Mouse (Mus musculus) CH12.LX (cell line): ENCODE measurements around the gene Tmem262. TPM values are rescaled to one million over a fixed set of nuclear protein-coding genes. Genes with fewer than 3 reads are reported as not detected.

Experiments
- DNase-seq: peaks from one replicate; pipeline ENCODE4 v3.0.0-alpha.2; 2013; ENCODE audit errors: extremely low read depth
- H3K27ac ChIP-seq: 2 replicates; pipeline ENCODE4 v1.5.1; 2012; ENCODE audit warnings: low read depth, mild to moderate bottlenecking, control low read depth, moderate library complexity; ENCODE audit not compliant: insufficient read depth
- H3K27me3 ChIP-seq: replicated peaks from 2 replicates; pipeline ENCODE3; 2012; ENCODE audit warnings: inconsistent platforms
- H3K36me3 ChIP-seq, 2 experiments: replicated peaks in 1 of 2; 2 replicates each; pipeline versions ENCODE3 to v1.6.1; 2012; ENCODE audit warnings: inconsistent platforms in 1 of 2, low read length in 1 of 2, mild to moderate bottlenecking in 1 of 2, mixed read lengths in 1 of 2, moderate library complexity in 1 of 2; ENCODE audit not compliant: control insufficient read depth in 1 of 2, insufficient read depth in 1 of 2
- H3K4me1 ChIP-seq, 2 experiments: 2 replicates each; pipeline ENCODE4 v1.6.1; 2012; ENCODE audit warnings: inconsistent platforms in 1 of 2, moderate library complexity in 1 of 2; ENCODE audit not compliant: insufficient read depth in 2 of 2, control insufficient read depth in 1 of 2
- H3K4me2 ChIP-seq: 2 replicates; pipeline ENCODE4 v1.6.1; 2012; ENCODE audit warnings: low read depth, mild to moderate bottlenecking, control low read depth; ENCODE audit not compliant: poor library complexity, insufficient read depth, severe bottlenecking
- H3K4me3 ChIP-seq, 3 experiments: fragments of 150-350 bp in 1 of 3; sonication (generic) in 1 of 3; replicated peaks in 1 of 3; 2 replicates each; pipeline versions ENCODE3 to v1.5.1; 2011 to 2012; ENCODE audit warnings: low read depth in 2 of 3, low read length in 2 of 3, mild to moderate bottlenecking in 2 of 3, moderate library complexity in 2 of 3, control low read depth in 1 of 3, improper control_type of control experiment in 1 of 3, inconsistent platforms in 1 of 3, mixed read lengths in 1 of 3; ENCODE audit not compliant: poor library complexity in 1 of 3
- H3K79me2 ChIP-seq: replicated peaks from 2 replicates; pipeline ENCODE4 v1.6.1; 2012; ENCODE audit warnings: mild to moderate bottlenecking, moderate library complexity; ENCODE audit not compliant: control insufficient read depth, poor library complexity, insufficient read depth, severe bottlenecking; ENCODE audit errors: extremely low read depth
- H3K9ac ChIP-seq: 2 replicates; pipeline ENCODE4 v1.6.1; 2012; ENCODE audit warnings: low read depth, mild to moderate bottlenecking, control low read depth, moderate library complexity; ENCODE audit not compliant: insufficient read depth
- H3K9me3 ChIP-seq: replicated peaks from 2 replicates; pipeline ENCODE3; 2012; ENCODE audit warnings: low read length, inconsistent platforms, mixed read lengths
- ELF1 ChIP-seq: IDR thresholded peaks from 2 replicates; pipeline ENCODE4 v1.6.1; 2014; ENCODE audit warnings: low read depth, mild to moderate bottlenecking, inconsistent platforms, low read length, improper control_type of control experiment
- ETS1 ChIP-seq: conservative IDR thresholded peaks from 2 replicates; pipeline ENCODE4 v1.6.1; 2012; ENCODE audit warnings: low read depth, mild to moderate bottlenecking, inconsistent platforms, low read length, improper control_type of control experiment, moderate library complexity
- HCFC1 ChIP-seq: IDR thresholded peaks from 2 replicates; pipeline ENCODE4 v1.6.1; 2012; ENCODE audit warnings: low read depth, mild to moderate bottlenecking, inconsistent platforms, low read length, improper control_type of control experiment
- MAFK ChIP-seq: IDR thresholded peaks from 2 replicates; pipeline ENCODE4 v1.6.1; 2011; ENCODE audit warnings: low read length, improper control_type of control experiment; ENCODE audit not compliant: insufficient replicate concordance
- MAX ChIP-seq: IDR thresholded peaks from 2 replicates; pipeline ENCODE4 v1.6.1; 2011; ENCODE audit warnings: low read length, improper control_type of control experiment
- MAZ ChIP-seq: IDR thresholded peaks from 2 replicates; pipeline ENCODE4 v1.6.1; 2012; ENCODE audit warnings: low read depth, mild to moderate bottlenecking, inconsistent platforms, low read length, improper control_type of control experiment, moderate library complexity
- MEF2A ChIP-seq: IDR thresholded peaks from 2 replicates; pipeline ENCODE4 v1.6.1; 2014; ENCODE audit warnings: low read depth, mild to moderate bottlenecking, inconsistent platforms, low read length, improper control_type of control experiment, borderline replicate concordance
- NRF1 ChIP-seq: IDR thresholded peaks from 2 replicates; pipeline ENCODE4 v1.6.1; 2014; ENCODE audit warnings: low read depth, mild to moderate bottlenecking, inconsistent platforms, low read length, improper control_type of control experiment, moderate library complexity
- PAX5 ChIP-seq: IDR thresholded peaks from 2 replicates; pipeline ENCODE4 v1.6.1; 2012; ENCODE audit warnings: low read length, inconsistent platforms, mixed read lengths
- TCF12 ChIP-seq: IDR thresholded peaks from 2 replicates; pipeline ENCODE4 v1.6.1; 2014; ENCODE audit warnings: low read depth, mild to moderate bottlenecking, inconsistent platforms, low read length, improper control_type of control experiment
- ZC3H11A ChIP-seq: IDR thresholded peaks from 2 replicates; pipeline ENCODE4 v1.6.1; 2012; ENCODE audit warnings: low read depth, mild to moderate bottlenecking, inconsistent platforms, low read length, improper control_type of control experiment
- ZKSCAN1 ChIP-seq: IDR thresholded peaks from 2 replicates; pipeline ENCODE4 v1.6.1; 2012; ENCODE audit warnings: low read depth, inconsistent platforms, low read length, improper control_type of control experiment, borderline replicate concordance
- ZMIZ1 ChIP-seq: IDR thresholded peaks from 2 replicates; pipeline ENCODE4 v1.6.1; 2012; ENCODE audit warnings: low read depth, mild to moderate bottlenecking, inconsistent platforms, low read length, improper control_type of control experiment
- dilution Hi-C: fragments of 300-500 bp; cut with MboI; formaldehyde crosslinking; loops from 2 replicates; pipeline ENCODE4 v1.14.3; 2020; ENCODE audit warnings: low sequenced_read_pairs; ENCODE audit not compliant: extremely low pct_unique_long_range_greater_than_20kb, extremely low pct_ligation_motif_present
- in situ Hi-C: fragments of 300-500 bp; cut with MboI; formaldehyde crosslinking; loops from 3 replicates; pipeline ENCODE4 v1.14.3; 2019; ENCODE audit warnings: low sequenced_read_pairs, low pct_ligation_motif_present, low pct_unique_long_range_greater_than_20kb, mixed read lengths
- polyA plus RNA-seq: library from polyadenylated mRNA; unstranded; fragments of >175 nt; gene quantifications from 2 replicates; pipeline ENCODE4 v1.2.1, GENCODE M21; 2012; ENCODE audit warnings: low read depth; ENCODE audit not compliant: insufficient read length
- total RNA-seq, 2 experiments: library from RNA; depleted of rRNA; stranded (reverse); fragments of 300-350 nt in 1 of 2; fragments of >200 nt in 1 of 2; gene quantifications; 2 replicates each; pipeline ENCODE4 v1.2.3; 2012 to 2014

Gene Tmem262
- total and polyA plus RNA-seq, 3 experiments: not detected

- H3K9me3 ChIP-seq: no peaks in the 10 kb centered on the region
- no peak overlapping the region for H3K27ac ChIP-seq
- DNase-seq: no peak
- no peaks in the 10 kb centered on the region for H3K27me3 ChIP-seq
- H3K79me2 ChIP-seq: peaks cover 46% of the 10 kb centered on the region
- TF ChIP-seq MAX: no peak
- TF ChIP-seq ZC3H11A: no peak
- TF ChIP-seq MAFK: no peak
- TF ChIP-seq ETS1: no peak
- TF ChIP-seq ZMIZ1: no peak
- TF ChIP-seq HCFC1: no peak
- no peak for TF ChIP-seq ELF1
- TF ChIP-seq MEF2A: no peak
- no peak for TF ChIP-seq MAZ
- no peak for TF ChIP-seq NRF1
- no peak overlapping the region for H3K4me3 ChIP-seq
- in situ Hi-C loops (loop anchor here (5.0 kb wide), 1 partner anchor 33 kb away; no protein-coding TSS in a partner anchor), dilution Hi-C loops (no loop called here)
- no peak overlapping the region for H3K9ac ChIP-seq
- H3K36me3 ChIP-seq: peaks cover 62 to 74% of the 10 kb centered on the region in 2 experiments
- H3K4me2 ChIP-seq: no peak overlapping the region
- peaks cover 2 to 31% of the 10 kb centered on the region in 2 experiments for H3K4me1 ChIP-seq
Observed at GRCm38 (mm10) chr19:6088841-6089240, 9.0 kb downstream of the Tmem262 start.

GRCm38 (mm10) chr19:6094119-6094518, 14.3 kb downstream of the Tmem262 start, which contains the start of gene AC131692.1:
TSS of gene AC131692.1 (plus strand) at chr19:6094419.
- in situ Hi-C loops (no loop called here), dilution Hi-C loops (no loop called here)
- Histone ChIP-seq H3K27ac (no peak within 1 kb of the TSS), H3K4me1 (peaks cover 0 to 5% of the 10 kb centered on the region in 2 experiments; a peak in 1 of 4 replicates), H3K27me3 (no peaks in the 10 kb centered on the region), H3K9ac (no peak within 1 kb of the TSS), H3K36me3 (peaks cover 65 to 91% of the 10 kb centered on the region in 2 experiments), H3K79me2 (peaks cover 11% of the 10 kb centered on the region), H3K4me3 (no peak within 1 kb of the TSS), H3K4me2 (no peak within 1 kb of the TSS), H3K9me3 (no peaks in the 10 kb centered on the region)
- TF ChIP-seq PAX5: no peak
- no peak for TF ChIP-seq TCF12
- TF ChIP-seq MAZ: no peak
- no peak for TF ChIP-seq ZMIZ1
- no peak for DNase-seq

- no peak for DNase-seq
- H3K27me3 ChIP-seq: no peaks in the 10 kb centered on the region
- H3K27ac ChIP-seq: no peak overlapping the region
- H3K4me3 ChIP-seq: no peak overlapping the region
- H3K4me1 ChIP-seq: 0 out of 4 replicates have a peak, but pooled peaks cover 0 to 2% of the 10 kb centered on the region in 2 experiments
- in situ Hi-C loops: no loop called here
- H3K79me2 ChIP-seq: no peaks in the 10 kb centered on the region
- no peaks in the 10 kb centered on the region for H3K9me3 ChIP-seq
- no peak for TF ChIP-seq ZKSCAN1
- no peak overlapping the region for H3K4me2 ChIP-seq
- dilution Hi-C loops: no loop called here
- no peak overlapping the region for H3K9ac ChIP-seq
- peaks cover 34 to 69% of the 10 kb centered on the region in 2 experiments for H3K36me3 ChIP-seq
Observed at GRCm38 (mm10) chr19:6097847-6098246, 18.0 kb downstream of the Tmem262 start.
